Mouse (Mus musculus) adrenal gland (tissue): ENCODE measurements around the gene Ddc.

Source experiments
- intact Hi-C: fragments of 180-260 bp; cut with DNase I; formaldehyde crosslinking; loops from one replicate; pipeline ENCODE4 v1.15.1; 2025

Gene Ddc

DNA sequence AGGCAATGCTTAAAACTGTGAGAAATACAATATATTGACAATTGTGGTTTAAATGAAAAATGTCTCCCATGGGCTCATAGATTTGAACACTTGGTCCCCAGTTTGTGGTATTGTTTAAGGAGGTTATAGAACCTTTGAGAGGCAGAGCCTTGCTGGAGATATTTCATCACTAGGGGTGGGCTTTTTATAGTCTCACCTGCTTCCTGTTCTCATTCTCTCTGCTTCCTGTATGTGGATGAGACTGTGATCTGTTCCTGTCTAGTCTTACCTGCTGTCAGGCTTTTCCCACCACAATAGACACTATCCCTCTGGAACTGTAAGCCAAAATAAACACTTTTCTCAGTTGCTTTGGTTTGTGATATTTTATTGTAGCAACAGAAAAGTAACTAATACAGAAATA is 71.5 kb downstream of the Ddc start:
- intact Hi-C loops: no loop called here

DNA sequence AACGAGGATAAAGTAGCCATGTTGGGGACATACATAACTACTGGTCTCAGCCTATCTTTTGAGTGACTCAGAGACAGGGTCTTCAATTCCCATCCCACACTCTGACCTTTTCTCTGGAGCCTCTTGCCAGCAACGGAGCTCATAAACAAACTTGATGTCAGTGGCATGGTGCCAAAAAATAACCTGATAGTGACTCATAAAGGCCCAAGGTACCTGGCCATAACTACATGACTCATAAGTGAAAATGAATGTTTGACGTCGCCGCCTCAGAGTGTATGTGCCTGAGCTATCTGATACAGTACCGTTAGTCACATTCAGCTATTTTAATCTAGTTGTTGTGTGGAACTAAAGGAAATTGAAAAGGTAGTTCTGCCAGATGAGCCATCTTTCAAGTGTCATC is 72.3 kb downstream of the Ddc start:
- intact Hi-C loops: no loop called here

DNA sequence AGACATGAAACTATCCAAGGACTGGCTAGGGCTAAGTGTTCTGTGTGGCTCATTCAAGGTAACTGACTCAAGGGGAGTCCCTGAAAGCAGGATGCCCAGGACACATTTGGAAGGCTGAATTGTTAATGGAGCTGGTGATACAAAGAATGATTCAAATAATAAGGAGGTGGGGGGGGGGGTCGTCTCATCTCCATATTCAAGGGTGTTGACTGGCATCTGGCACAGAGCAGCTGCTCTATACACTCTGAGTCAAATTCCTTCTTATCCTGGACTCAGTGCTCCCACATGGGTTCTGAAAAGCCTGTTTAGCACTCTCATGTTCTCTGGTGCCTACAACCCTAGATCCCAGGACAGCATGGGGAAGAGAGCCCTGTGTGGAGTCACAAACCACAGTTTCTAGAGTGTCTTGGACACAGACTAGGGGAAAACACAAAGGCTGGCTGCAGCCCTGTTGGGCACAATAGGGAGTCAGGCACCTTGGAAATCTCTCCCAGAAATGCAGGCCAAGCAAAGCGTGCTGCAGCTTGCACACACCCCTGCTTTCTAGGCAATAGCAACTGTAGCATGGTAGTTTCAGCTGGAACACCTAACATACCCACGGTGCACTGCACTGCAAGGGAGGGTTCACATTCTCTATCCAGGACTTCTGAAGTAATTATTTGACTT is 72.8 kb downstream of the Ddc start:
- intact Hi-C loops: loop anchor here (5.0 kb wide), 1 partner anchor 212 kb away; the partner anchor contains the start of gene Grb10

DNA sequence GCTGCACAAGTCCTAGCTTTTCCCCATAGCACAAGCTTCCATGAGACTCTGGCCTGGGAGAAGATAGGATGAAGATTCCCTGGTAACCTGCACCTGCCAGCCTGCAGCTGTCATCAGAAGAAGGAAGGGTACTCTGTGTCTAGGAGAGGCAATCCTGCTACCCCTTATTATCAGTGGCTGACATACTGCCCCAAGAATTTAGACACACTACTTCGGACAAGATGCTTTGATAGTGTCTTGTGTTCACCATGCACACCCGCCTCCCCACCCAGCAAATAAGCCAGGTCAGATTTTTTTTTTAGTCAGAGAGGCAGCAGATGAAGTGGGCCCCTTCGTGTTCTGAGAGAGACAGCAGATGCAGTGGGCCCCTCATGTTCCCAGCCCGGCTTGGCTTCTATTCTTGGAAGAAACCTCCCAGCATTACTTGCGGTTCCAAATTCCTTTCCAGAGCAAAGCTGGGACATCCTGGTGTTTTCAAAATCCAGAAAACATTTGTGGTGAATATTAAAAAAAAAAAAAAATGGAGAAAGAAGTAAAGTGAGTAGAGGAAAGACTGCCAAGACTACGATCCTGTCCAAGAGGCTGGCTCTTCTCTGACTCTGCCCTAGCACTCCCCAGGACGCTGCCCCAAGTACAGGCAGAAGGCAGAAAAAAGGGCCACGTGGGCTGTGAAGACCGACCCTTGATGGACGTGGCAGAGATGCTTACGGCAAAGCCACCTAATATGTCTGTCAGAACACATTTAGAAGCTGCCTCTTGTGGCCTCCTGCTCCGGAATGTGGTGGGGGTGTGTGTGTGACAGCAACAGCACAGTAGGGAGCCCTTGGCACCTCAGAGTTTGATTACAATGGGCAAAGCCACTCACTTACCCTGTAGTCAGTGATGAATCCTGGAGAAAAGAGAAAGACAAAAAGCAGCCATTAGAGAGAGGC is 73.7 kb downstream of the Ddc start:
- intact Hi-C loops: loop anchor here (5.0 kb wide), 1 partner anchor 213 kb away; the partner anchor contains the start of gene Grb10

DNA sequence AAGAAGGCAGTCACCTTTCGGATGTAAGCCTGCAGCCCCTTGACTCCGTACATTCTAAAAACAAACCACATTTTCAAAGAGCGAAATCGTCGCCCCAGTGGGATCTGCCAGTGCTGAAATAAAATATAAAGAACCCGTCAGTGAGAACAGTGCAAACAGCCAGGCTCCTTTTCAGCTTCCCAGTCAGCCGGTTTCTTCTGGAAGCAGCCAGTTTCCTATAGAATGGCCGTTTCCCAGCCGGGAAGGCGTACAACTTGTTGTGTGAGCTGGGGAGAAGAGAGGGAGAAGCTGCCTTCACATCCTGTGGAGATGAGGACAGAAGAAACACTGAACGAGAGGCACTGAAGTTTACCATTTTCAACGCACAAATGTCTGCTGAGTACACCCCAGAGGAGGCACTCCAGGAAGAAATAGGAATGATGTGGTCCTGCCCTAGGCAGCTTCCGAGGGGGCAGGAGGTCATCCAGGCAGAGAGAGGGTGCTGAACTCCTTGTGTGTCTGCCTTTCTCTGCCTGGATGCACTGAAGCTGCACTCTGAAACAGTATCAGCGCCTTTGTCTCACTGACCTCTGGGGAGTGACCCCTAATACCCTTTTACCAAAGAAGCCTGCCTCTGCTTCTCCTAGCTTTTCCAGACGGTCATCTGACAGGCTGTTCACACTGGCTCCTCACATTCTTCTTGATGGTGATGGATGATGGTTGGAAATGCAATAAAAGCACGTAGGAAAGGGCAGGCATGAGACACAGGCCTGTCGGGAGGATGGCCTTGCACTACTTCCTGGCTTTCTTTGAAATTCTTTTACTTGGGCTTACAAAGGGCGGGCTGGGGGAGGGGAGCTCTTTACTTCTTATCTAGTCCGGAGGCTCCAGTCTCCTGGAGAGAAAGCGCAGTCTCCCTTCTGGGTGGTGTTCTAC is 75.5 kb downstream of the Ddc start:
- intact Hi-C loops: loop anchor here (5.0 kb wide), 1 partner anchor 215 kb away; the partner anchor contains the start of gene Grb10

DNA sequence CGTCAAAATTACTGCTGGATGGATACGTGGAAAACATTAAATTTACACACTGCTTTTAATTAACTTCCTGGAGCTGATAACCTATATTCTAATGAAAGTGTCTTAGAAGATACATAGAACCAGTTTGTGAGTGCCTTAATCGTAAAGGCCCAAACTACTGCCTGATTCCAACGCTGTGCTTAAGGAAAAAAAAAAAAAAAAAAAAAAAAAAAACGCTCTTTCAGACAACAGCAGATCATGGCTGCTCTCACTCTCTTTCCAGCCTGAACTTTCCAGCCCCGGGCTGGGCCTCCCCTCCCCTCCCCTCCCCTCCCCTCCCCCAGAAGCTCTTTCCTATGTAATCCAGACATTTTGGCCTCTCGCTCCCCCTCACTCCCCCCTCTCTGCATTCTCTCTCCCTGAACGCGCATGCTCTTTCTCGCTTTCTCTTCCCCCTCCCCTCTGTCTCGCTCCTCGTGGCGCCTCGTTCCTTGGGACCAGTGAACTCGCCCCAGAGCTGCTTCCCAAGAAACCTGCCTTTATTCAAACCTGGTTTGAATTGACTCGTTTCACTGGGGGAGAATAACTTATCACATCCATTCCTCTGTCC is 76.5 kb downstream of the Ddc start:
- intact Hi-C loops: loop anchor here (2.0 to 5.0 kb wide), 2 partner anchors 151 to 216 kb away; partner anchors contain the start of gene Grb10

DNA sequence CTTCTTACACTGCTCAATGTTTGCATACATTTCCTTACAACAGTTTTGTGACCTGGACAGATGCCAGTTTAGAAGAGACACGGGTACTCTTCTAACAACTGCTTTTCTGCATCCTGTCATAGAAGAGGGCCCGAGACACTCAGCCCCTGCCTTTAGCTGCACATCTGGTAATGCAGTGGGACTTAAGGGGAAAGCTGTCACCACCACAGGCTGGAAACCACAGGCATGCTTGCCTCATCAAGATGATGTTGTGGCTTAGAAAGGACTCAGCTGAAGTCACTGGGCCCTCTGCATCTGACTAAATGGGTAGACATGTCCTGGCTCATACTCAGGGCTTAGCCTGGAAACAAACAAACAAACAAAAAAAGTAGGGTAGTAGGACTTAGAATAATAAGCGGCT is 77.2 kb downstream of the Ddc start:
- intact Hi-C loops: loop anchor here (2.0 to 5.0 kb wide), 2 partner anchors 152 to 217 kb away; partner anchors contain the start of gene Grb10

DNA sequence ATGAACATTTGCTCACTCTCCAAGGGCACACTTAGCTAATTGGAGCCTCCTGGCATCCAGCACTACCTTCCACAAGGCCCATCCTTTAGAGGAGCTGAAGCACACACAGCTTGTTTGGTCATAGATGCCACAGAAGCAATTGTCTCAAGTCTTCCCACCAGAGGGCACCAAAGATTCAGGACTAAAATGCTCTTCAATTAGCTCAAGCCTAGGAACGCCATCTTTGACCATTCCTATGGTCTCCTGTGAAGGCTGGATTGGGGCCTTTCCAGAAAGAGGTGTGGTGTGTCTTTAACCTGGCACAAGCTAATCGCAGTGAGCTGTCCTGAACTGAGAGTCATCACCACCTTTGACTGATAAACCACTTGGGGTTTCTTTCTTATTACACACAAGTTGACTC is 77.7 kb downstream of the Ddc start:
- intact Hi-C loops: loop anchor here (2.0 to 5.0 kb wide), 2 partner anchors 153 to 217 kb away; partner anchors contain the start of gene Grb10

DNA sequence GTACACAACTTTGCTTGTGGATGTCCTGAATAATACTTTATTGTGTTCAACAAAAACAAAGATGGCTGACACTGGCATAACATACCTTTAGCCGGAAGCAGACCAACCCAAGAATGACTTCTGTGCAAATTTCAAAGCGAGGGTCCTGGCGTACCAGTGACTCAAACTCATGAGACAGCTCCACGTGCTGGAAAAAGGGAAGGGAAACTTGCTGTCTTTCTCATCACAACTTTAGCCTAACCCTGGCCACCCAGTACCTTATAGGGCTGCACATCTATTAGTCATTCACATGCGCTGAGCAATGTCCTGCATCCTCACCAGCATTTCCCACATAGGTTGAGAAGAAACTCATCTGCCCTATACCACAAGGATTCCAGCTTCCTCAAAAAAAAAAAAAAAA is 78.7 kb downstream of the Ddc start:
- intact Hi-C loops: loop anchor here (10.0 kb wide), 1 partner anchor 536 kb away; no protein-coding TSS in a partner anchor

DNA sequence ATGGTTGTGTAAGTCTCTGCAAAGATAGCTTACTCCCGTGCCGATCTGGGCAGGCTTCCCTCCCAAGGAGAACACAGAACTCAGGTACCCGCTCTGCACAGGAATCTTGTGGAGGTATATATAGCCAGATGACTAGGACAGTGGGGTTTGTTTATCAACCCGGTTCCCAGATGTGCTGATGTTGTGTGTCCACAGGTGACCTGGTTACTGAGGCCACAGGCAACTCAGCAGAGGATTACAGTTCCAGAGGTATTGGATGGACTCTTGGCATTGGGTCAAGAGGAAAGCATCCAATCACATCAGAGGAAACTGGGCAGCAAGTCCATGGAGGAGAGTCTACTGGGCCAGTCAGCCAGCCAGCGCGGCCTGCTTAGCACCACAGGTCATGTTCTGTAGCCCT is 79.1 kb downstream of the Ddc start:
- intact Hi-C loops: loop anchor here (10.0 kb wide), 1 partner anchor 536 kb away; no protein-coding TSS in a partner anchor

DNA sequence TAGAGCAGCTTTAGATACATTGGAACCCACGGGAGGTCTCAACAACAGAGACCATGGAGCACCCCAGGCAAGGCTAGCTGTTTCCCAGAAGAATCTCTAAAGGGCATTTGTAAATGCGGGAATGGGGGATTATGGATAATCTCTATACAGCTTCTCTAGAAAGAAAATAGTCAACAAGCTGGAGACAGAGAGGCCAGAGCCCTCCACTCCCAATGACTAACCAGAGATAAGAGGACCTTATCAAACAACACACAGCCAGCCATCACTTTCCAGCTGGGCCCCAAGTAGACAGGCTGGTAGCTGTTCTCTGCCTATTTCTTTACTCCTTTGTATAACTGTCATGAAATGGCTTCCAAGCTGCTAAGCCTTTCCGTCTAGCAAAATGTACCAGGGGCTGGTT is 82.2 kb downstream of the Ddc start:
- intact Hi-C loops: loop anchor here (10.0 kb wide), 1 partner anchor 539 kb away; no protein-coding TSS in a partner anchor

DNA sequence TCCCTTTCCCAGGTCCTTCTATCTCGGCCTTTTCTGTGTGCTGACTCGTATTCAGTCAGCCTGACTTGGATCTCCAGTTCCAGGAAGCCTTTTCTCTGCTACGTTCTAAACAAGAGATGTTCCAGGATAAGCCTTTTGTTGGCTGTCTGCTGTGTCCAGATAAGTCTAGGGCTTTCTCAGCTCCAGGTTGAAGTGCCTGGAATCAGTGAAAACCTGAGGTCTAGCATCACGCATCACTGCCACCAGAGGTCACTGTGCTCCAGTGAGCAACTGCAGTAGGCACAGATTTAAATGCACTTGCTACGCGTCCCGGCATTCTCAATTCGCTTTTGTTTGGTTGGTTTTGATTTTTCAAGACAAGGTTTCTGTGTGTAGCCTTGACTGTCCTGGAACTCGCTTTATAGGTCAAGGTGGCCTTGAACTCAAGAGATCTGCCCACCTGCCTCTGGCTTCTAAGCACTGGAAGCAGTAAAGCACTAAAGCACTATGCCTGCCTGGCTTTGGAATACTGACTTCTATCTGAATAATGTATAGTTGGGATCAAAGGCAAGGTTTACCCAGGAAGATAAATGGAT is 86.0 kb downstream of the Ddc start:
- intact Hi-C loops: loop anchor here (5.0 to 10.0 kb wide), 2 partner anchors 480 to 543 kb away; no protein-coding TSS in a partner anchor

DNA sequence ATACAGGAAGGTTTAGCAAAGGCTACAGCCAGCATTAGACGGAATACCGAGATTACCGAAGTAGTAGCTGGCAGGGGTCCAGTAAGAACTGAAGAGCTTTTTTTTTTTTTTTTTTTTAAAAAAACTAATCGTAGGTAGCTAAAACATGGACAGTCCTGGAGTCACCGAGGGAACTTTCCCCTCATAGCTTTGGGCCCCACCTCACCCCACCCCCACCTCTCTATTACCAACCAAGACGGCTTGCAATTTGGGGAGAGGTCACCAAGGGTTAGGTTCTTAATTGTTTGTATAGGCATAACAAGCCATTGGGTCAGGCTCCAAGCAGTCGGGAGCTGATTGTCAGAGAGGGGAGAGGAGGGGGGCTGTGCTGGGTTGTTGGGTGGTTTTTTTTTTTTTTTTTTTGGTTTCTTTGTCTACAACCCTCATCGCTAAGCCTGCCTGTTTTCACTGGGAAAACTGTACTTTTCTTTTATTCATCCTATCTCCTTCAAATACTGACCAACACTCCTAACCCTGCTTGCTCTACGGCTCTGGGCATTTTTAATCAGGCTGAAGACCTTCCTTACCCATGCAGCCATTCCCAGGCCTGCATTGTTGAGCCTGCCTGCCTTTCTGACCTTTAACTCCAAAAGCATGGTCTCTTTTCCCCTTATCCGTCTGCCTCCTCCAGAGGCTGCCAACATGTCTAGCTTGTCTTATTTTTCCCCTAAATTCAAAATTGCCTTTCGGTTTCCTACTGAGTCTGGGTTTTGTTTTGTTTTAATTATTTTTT is 88.4 kb downstream of the Ddc start:
- intact Hi-C loops: loop anchor here (5.0 to 10.0 kb wide), 2 partner anchors 483 to 545 kb away; no protein-coding TSS in a partner anchor

DNA sequence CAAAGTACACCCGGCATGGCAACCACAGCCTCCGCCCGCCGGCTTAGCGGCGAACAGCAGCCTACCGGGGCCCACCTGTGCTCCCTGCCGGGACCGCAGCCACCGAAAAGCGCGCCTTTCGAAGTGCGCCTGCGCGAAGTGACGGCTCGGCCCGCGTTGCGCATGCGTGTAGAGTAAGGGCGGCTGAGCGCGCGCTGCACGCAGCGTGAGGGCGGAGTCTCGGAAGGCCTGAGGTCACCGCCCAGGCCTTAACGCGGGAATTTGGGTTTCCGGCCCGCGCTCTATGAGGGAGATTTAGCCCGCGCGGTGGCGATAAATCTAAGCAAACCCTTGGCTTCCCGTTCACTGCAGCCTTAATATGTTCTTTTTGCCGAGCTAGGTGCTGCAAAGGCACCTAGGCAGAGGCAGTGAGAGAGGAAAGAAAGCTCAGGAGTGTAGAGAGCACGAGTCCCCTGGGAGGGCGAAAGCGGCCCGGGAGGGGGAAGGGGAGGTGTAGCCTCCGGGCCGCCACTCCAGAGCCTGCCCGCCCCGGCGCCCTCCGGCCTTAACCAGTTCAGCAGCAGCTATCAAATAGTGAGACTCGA is 89.0 kb downstream of the Ddc start, which contains the start of gene Fignl1:
TSS of gene Fignl1 (minus strand) at position 143 of the 584 bp plus-strand sequence.
- intact Hi-C loops: no loop called here

DNA sequence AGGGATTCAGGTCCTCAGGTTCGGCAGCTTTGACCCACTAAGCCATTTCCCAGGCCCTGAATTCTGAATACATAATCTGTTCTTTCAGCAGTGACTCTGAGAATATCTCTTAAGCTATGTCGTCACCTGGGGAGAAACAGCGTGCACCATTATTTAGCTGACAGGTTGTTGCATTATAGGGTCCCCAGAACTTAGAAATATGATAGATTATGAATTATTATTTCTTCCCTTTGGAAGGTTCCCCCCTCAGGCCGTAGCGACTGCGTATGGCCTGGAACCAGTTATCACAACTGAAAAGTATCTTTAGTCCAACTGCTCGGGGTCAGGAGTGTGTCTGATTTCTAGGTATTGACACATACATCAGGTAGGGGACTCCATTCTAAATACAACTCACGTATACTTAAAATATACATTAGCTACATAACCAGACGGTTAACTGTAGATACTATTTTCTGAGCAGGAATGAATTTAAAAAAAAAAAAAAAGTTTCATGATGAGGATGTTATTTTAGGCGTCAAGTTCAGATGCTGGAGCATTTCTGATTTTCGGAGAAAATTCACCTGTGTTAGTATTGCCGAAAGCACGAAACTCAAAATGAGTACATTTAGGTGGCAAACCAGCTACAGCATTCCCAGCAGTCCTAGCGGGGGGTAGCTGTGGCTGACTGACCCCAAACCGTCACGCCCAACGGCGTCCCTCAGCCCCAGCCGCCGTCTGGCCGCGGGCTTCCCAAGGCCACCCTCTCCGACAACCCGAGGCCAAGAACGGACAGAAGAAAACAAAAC is 89.7 kb downstream of the Ddc start:
- intact Hi-C loops: no loop called here

DNA sequence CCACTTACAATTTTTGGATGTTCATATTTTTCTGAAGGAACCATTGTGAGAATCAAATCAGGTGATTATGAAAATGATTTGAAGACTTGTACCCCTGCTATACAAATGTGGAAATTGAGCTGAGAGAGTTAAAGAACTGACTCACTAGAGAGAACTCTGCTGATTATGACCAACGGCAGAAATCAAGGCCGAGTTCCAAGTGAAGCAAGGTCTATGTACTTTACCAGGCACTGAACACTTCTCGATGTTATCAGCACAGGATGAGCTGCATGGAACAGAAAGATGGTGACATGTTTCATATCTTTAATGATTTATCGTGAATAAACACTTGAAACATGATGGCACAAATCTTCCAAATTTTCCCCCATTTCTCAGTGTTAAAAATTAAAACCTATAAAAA is 92.0 kb downstream of the Ddc start:
- intact Hi-C loops: no loop called here

DNA sequence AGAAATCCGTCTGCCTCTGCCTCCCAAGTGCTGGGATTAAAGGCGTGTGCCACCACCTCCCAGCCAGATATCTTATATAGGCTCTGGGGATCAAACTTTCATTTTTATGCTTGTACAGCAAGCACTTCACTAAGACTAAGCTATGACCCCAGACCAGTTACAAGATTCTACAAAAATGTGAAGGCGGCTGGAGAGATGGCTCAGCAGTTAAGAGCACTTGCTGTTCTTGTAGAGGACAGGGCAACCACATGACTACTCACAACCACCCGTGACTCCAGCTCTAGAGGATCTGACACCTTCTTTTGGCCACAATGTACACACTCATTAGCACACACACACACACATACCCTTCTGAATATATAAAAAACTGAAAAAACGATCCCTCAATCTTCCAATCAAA is 93.5 kb downstream of the Ddc start:
- intact Hi-C loops: no loop called here

DNA sequence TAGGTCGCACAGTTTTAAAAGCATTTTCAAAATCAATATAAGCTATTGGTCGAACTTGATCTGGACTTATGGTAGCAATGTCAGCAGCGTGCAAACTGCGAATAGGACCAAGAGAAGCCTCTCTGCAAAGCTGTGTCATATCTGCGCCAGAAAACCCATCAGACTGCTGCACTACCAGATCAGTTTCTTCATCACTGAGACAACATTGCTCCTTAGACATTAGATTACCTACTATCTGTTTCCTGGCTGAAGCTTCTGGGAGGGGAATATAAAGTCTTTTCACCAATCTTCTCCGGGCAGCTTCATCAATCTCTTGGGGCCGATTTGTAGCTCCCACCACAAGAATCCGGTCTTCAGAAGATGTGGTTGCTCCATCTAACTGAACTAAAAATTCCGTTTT is 96.9 kb downstream of the Ddc start:
- intact Hi-C loops: no loop called here
